Mouse (Mus musculus) bone marrow macrophage, adult 2 months (primary cell): Measurements from ENCODE around the gene Eqtn.

ENCODE experiments used
- CTCF ChIP-seq: IDR thresholded peaks from 2 replicates; pipeline ENCODE4 v1.5.1; 2012; ENCODE audit warnings: low read depth, mild to moderate bottlenecking, low read length, moderate library complexity
- POLR2A ChIP-seq: IDR thresholded peaks from 2 replicates; pipeline ENCODE4 v1.6.1; 2012; ENCODE audit warnings: mild to moderate bottlenecking, low read depth, low read length, borderline replicate concordance

GRCm38 (mm10) chr4:94928743-94929142, at the start of gene Eqtn:
- TF ChIP-seq POLR2A (no peak), CTCF (no peak)
